Mouse (Mus musculus): ENCODE data around the gene Gnaz. TPM values are rescaled to one million over a fixed set of nuclear protein-coding genes. Genes with fewer than 3 reads are reported as not detected.

Gene Gnaz
- total and polyA plus RNA-seq, 3 experiments = 0.02 to 0.11 TPM; not detected in 1

GRCm38 (mm10) chr10:74933548-74934190 is 33.3 kb upstream of the Gnaz start:
- peaks cover 2% of the 10 kb centered on the region; the same call in 1 of the 2 replicates for H3K27me3 ChIP-seq (ENCODE audit: insufficient read depth, low read length)
- no peaks in the 10 kb centered on the region for H3K36me3 ChIP-seq (replicated peaks)
- peaks cover 93% of the 10 kb centered on the region for H3K9me3 ChIP-seq (replicated peaks)
- H3K4me3 ChIP-seq (ENCODE audit: low read depth, low read length) = peak overlapping the region; percentile 25; the same call in 1 of the 2 replicates
- ATAC-seq (ENCODE audit: extremely low read depth, insufficient number of reproducible peaks, low FRiP score, poor library complexity, severe bottlenecking) (no peak), DNase-seq (ENCODE audit: low spot score) (no peak)
- no peaks in the 10 kb centered on the region for H3K4me1 ChIP-seq (ENCODE audit: insufficient read depth, low read depth, low read length)
- TF ChIP-seq GATA2 (IDR thresholded peaks at IDR 0.05; ENCODE audit: borderline replicate concordance, low read depth, low read length) = no peak
- TF ChIP-seq CTCF (IDR thresholded peaks at IDR 0.05; ENCODE audit: low read depth, low read length) = no peak
- TF ChIP-seq POLR2AphosphoS5 (IDR thresholded peaks at IDR 0.05; ENCODE audit: insufficient replicate concordance, low read depth, low read length) = no peak
- TF ChIP-seq GATA1 (IDR thresholded peaks at IDR 0.05; ENCODE audit: borderline replicate concordance, low read length) = no peak
- TF ChIP-seq TAL1 (conservative IDR thresholded peaks at IDR 0.05; ENCODE audit: low read depth, low read length) = no peak

GRCm38 (mm10) chr10:74934521-74934920 is 32.5 kb upstream of the Gnaz start:
- H3K27me3 ChIP-seq (ENCODE audit: insufficient read depth, low read length) = peaks cover 2% of the 10 kb centered on the region; the same call in 1 of the 2 replicates
- peak overlapping the region; percentile 40; the same call in 1 of the 2 replicates for H3K4me3 ChIP-seq (ENCODE audit: low read depth, low read length)
- no peaks in the 10 kb centered on the region for H3K4me1 ChIP-seq (ENCODE audit: insufficient read depth, low read depth, low read length)
- H3K36me3 ChIP-seq (replicated peaks) = no peaks in the 10 kb centered on the region
- TF ChIP-seq POLR2AphosphoS5 (IDR thresholded peaks at IDR 0.05; ENCODE audit: insufficient replicate concordance, low read depth, low read length) (no peak), TAL1 (conservative IDR thresholded peaks at IDR 0.05; ENCODE audit: low read depth, low read length) (no peak), GATA1 (IDR thresholded peaks at IDR 0.05; ENCODE audit: borderline replicate concordance, low read length) (no peak), CTCF (IDR thresholded peaks at IDR 0.05; ENCODE audit: low read depth, low read length) (no peak), GATA2 (IDR thresholded peaks at IDR 0.05; ENCODE audit: borderline replicate concordance, low read depth, low read length) (no peak)
- peaks cover 93% of the 10 kb centered on the region for H3K9me3 ChIP-seq (replicated peaks)
- DNase-seq (ENCODE audit: low spot score) (no peak), ATAC-seq (ENCODE audit: extremely low read depth, insufficient number of reproducible peaks, low FRiP score, poor library complexity, severe bottlenecking) (no peak)

GRCm38 (mm10) chr10:74935016-74935415 is 32.0 kb upstream of the Gnaz start:
- TF ChIP-seq CTCF (IDR thresholded peaks at IDR 0.05; ENCODE audit: low read depth, low read length) (no peak), POLR2AphosphoS5 (IDR thresholded peaks at IDR 0.05; ENCODE audit: insufficient replicate concordance, low read depth, low read length) (no peak), TAL1 (conservative IDR thresholded peaks at IDR 0.05; ENCODE audit: low read depth, low read length) (no peak), GATA2 (IDR thresholded peaks at IDR 0.05; ENCODE audit: borderline replicate concordance, low read depth, low read length) (no peak), GATA1 (IDR thresholded peaks at IDR 0.05; ENCODE audit: borderline replicate concordance, low read length) (no peak)
- ATAC-seq (ENCODE audit: extremely low read depth, insufficient number of reproducible peaks, low FRiP score, poor library complexity, severe bottlenecking) (no peak), DNase-seq (ENCODE audit: low spot score) (no peak)
- Histone ChIP-seq H3K27me3 (ENCODE audit: insufficient read depth, low read length) (peaks cover 2% of the 10 kb centered on the region; the same call in 1 of the 2 replicates), H3K9me3 (replicated peaks) (peaks cover 93% of the 10 kb centered on the region), H3K4me3 (ENCODE audit: low read depth, low read length) (0 out of 2 replicates have a peak overlapping the region, but pooled peaks have one; percentile 40), H3K36me3 (replicated peaks) (no peaks in the 10 kb centered on the region), H3K4me1 (ENCODE audit: insufficient read depth, low read depth, low read length) (no peaks in the 10 kb centered on the region)

- no peaks in the 10 kb centered on the region for H3K4me1 ChIP-seq (ENCODE audit: insufficient read depth, low read depth, low read length)
- no peak for TF ChIP-seq GATA1 (IDR thresholded peaks at IDR 0.05; ENCODE audit: borderline replicate concordance, low read length)
- no peak; the same call in 1 of the 2 replicates for TF ChIP-seq POLR2AphosphoS5 (IDR thresholded peaks at IDR 0.05; ENCODE audit: insufficient replicate concordance, low read depth, low read length)
- TF ChIP-seq CTCF (IDR thresholded peaks at IDR 0.05; ENCODE audit: low read depth, low read length) = no peak
- TF ChIP-seq TAL1 (conservative IDR thresholded peaks at IDR 0.05; ENCODE audit: low read depth, low read length) = no peak
- TF ChIP-seq GATA2 (IDR thresholded peaks at IDR 0.05; ENCODE audit: borderline replicate concordance, low read depth, low read length) = no peak
- no peak for DNase-seq (ENCODE audit: low spot score)
- peak overlapping the region; percentile 8; the same call in 1 of the 2 replicates for H3K4me3 ChIP-seq (ENCODE audit: low read depth, low read length)
- no peaks in the 10 kb centered on the region for H3K27me3 ChIP-seq (ENCODE audit: insufficient read depth, low read length)
- no peaks in the 10 kb centered on the region for H3K36me3 ChIP-seq (replicated peaks)
- ATAC-seq (ENCODE audit: extremely low read depth, insufficient number of reproducible peaks, low FRiP score, poor library complexity, severe bottlenecking) = no peak
- peaks cover 100% of the 10 kb centered on the region for H3K9me3 ChIP-seq (replicated peaks)
Observed at GRCm38 (mm10) chr10:74937003-74937790, 29.8 kb upstream of the Gnaz start.

- peaks cover 93% of the 10 kb centered on the region for H3K9me3 ChIP-seq (replicated peaks)
- no peaks in the 10 kb centered on the region for H3K27me3 ChIP-seq (ENCODE audit: insufficient read depth, low read length)
- H3K36me3 ChIP-seq (replicated peaks) = no peaks in the 10 kb centered on the region
- TF ChIP-seq TAL1 (conservative IDR thresholded peaks at IDR 0.05; ENCODE audit: low read depth, low read length) = no peak
- no peak for TF ChIP-seq POLR2AphosphoS5 (IDR thresholded peaks at IDR 0.05; ENCODE audit: insufficient replicate concordance, low read depth, low read length)
- no peak for TF ChIP-seq GATA2 (IDR thresholded peaks at IDR 0.05; ENCODE audit: borderline replicate concordance, low read depth, low read length)
- no peak for TF ChIP-seq GATA1 (IDR thresholded peaks at IDR 0.05; ENCODE audit: borderline replicate concordance, low read length)
- no peak for TF ChIP-seq CTCF (IDR thresholded peaks at IDR 0.05; ENCODE audit: low read depth, low read length)
- DNase-seq (ENCODE audit: low spot score) (no peak), ATAC-seq (ENCODE audit: extremely low read depth, insufficient number of reproducible peaks, low FRiP score, poor library complexity, severe bottlenecking) (no peak)
- no peak overlapping the region for H3K4me3 ChIP-seq (ENCODE audit: low read depth, low read length)
- no peaks in the 10 kb centered on the region for H3K4me1 ChIP-seq (ENCODE audit: insufficient read depth, low read depth, low read length)
Observed at GRCm38 (mm10) chr10:74938410-74938809, 28.6 kb upstream of the Gnaz start.

- H3K27me3 ChIP-seq (ENCODE audit: insufficient read depth, low read length) = no peaks in the 10 kb centered on the region
- peaks cover 91% of the 10 kb centered on the region for H3K9me3 ChIP-seq (replicated peaks)
- TF ChIP-seq GATA1 (IDR thresholded peaks at IDR 0.05; ENCODE audit: borderline replicate concordance, low read length) = no peak
- TF ChIP-seq TAL1 (conservative IDR thresholded peaks at IDR 0.05; ENCODE audit: low read depth, low read length) = no peak
- no peak for TF ChIP-seq GATA2 (IDR thresholded peaks at IDR 0.05; ENCODE audit: borderline replicate concordance, low read depth, low read length)
- no peak for TF ChIP-seq CTCF (IDR thresholded peaks at IDR 0.05; ENCODE audit: low read depth, low read length)
- no peak for TF ChIP-seq POLR2AphosphoS5 (IDR thresholded peaks at IDR 0.05; ENCODE audit: insufficient replicate concordance, low read depth, low read length)
- no peaks in the 10 kb centered on the region for H3K4me1 ChIP-seq (ENCODE audit: insufficient read depth, low read depth, low read length)
- no peak overlapping the region for H3K4me3 ChIP-seq (ENCODE audit: low read depth, low read length)
- DNase-seq (ENCODE audit: low spot score) (no peak), ATAC-seq (ENCODE audit: extremely low read depth, insufficient number of reproducible peaks, low FRiP score, poor library complexity, severe bottlenecking) (no peak)
- no peaks in the 10 kb centered on the region for H3K36me3 ChIP-seq (replicated peaks)
Observed at GRCm38 (mm10) chr10:74939300-74939699, 27.7 kb upstream of the Gnaz start.
